Mouse (Mus musculus): ENCODE measurements around the gene Gaa.
"Not testable (repeated sequence)": the region's sequence is repeated elsewhere in the genome, so short reads cannot be mapped to it uniquely, and the experiment has no call there.

DNA sequence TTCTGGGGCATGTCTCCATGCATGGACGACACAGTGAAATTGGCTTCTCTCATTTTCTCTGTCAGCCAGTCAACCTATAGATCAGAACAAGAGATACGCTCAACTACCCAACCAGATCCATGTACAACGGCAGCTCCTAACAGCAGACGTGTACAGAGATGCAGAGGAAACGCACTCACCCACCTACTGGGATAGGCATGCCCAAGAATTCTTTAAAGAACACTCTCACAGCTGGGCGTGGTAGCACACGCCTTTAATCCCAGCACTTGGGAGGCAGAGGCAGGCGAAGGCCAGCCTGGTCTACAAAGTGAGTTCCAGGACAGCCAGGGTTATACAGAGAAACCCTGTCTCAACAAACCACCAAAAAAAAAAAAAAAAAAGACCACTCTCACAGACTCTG, 25.2 kb downstream of the Gaa start:
- TF ChIP-seq GATA1, TAL1 (IDR thresholded peaks at IDR 0.05; ENCODE audit: low read length): not testable (repeated sequence)

All from erythroblast, embryonic 14.5 days (primary cell).